Mouse (Mus musculus): ENCODE data around the gene Adam33.

GRCm38 (mm10) chr2:131052043-131052442 is 11.6 kb downstream of the Adam33 start:
- TF ChIP-seq POLR2A (IDR thresholded peaks at IDR 0.05; ENCODE audit: borderline replicate concordance, extremely low read depth, low read depth, low read length) = no peak
- TF ChIP-seq CTCF (IDR thresholded peaks at IDR 0.05; ENCODE audit: insufficient read depth, low read length) = no peak

Data from lung, adult 2 months (tissue).